Mouse (Mus musculus) T-helper 2 cell (primary cell): Measurements from ENCODE around the gene Mtif3.

Source experiments
- in situ Hi-C: fragments of 300-600 bp; cut with MboI, MseI; formaldehyde crosslinking; loops from one replicate; pipeline ENCODE4 v1.15.1; 2025; ENCODE audit warnings: high pct_unique_total_duplicates

The Mtif3 gene

GRCm38 (mm10) chr5:146917357-146917756 lies 46.2 kb downstream of the Mtif3 start:
- in situ Hi-C loops = loop anchor here (10.0 kb wide), 1 partner anchor 407 kb away; the partner anchor contains the start of gene Urad

- in situ Hi-C loops = loop anchor here (10.0 kb wide), 1 partner anchor 408 kb away; the partner anchor contains the start of gene Urad
These were observed 46.8 kb downstream of the Mtif3 start for GRCm38 (mm10) chr5:146916806-146917205.

GRCm38 (mm10) chr5:146916273-146916672 lies 47.3 kb downstream of the Mtif3 start:
- in situ Hi-C loops = loop anchor here (10.0 kb wide), 1 partner anchor 409 kb away; the partner anchor contains the start of gene Urad

GRCm38 (mm10) chr5:146914088-146914766 lies 49.4 kb downstream of the Mtif3 start:
- in situ Hi-C loops = loop anchor here (10.0 kb wide), 1 partner anchor 411 kb away; the partner anchor contains the start of gene Urad

GRCm38 (mm10) chr5:146913355-146913754 lies 50.2 kb downstream of the Mtif3 start:
- in situ Hi-C loops = loop anchor here (10.0 kb wide), 1 partner anchor 411 kb away; the partner anchor contains the start of gene Urad

GRCm38 (mm10) chr5:146912206-146912605 lies 51.4 kb downstream of the Mtif3 start:
- in situ Hi-C loops = loop anchor here (10.0 kb wide), 1 partner anchor 413 kb away; the partner anchor contains the start of gene Urad

- in situ Hi-C loops = loop anchor here (10.0 kb wide), 2 partner anchors 234 to 1296 kb away; no protein-coding TSS in a partner anchor
These were observed 55.0 kb downstream of the Mtif3 start for GRCm38 (mm10) chr5:146908629-146909028.

- in situ Hi-C loops = loop anchor here (10.0 kb wide), 2 partner anchors 233 to 1297 kb away; no protein-coding TSS in a partner anchor
These were observed 56.1 kb downstream of the Mtif3 start for GRCm38 (mm10) chr5:146907533-146907932.

- in situ Hi-C loops = loop anchor here (10.0 kb wide), 2 partner anchors 231 to 1299 kb away; no protein-coding TSS in a partner anchor
These were observed 58.0 kb downstream of the Mtif3 start for GRCm38 (mm10) chr5:146905486-146906172.

- in situ Hi-C loops = loop anchor here (10.0 kb wide), 2 partner anchors 230 to 1300 kb away; no protein-coding TSS in a partner anchor
These were observed 59.2 kb downstream of the Mtif3 start for GRCm38 (mm10) chr5:146904404-146904803.
